Mouse (Mus musculus) gastrocnemius, adult 8-10 months (tissue): ENCODE results near the gene Nrp2. TPM values are rescaled to one million over a fixed set of nuclear protein-coding genes. Genes with fewer than 3 reads are reported as not detected.

ENCODE experiments used
- DNase-seq, 2 experiments: peaks; one replicate each; pipeline ENCODE4 v3.0.0; 2022; ENCODE audit warnings: low spot score in 2 of 2
- total RNA-seq, 4 experiments: library from RNA; stranded (reverse); gene quantifications; 2 replicates each; pipeline ENCODE4 v1.2.4; 2022

Nrp2 gene
- total RNA-seq, 4 experiments from 2014 or later: 3.3 to 4.3 (median 4.1) TPM

GRCm38 (mm10) chr1:62721706-62722187 lies 18.7 kb downstream of the Nrp2 start:
- no peak for DNase-seq

- no peak for DNase-seq
Observed at GRCm38 (mm10) chr1:62722526-62722925, 19.4 kb downstream of the Nrp2 start.

- DNase-seq: no peak
Observed at GRCm38 (mm10) chr1:62723891-62724290, 20.8 kb downstream of the Nrp2 start.

GRCm38 (mm10) chr1:62724461-62725021 lies 21.5 kb downstream of the Nrp2 start:
- DNase-seq: peak; percentile 43 to 45

- no peak for DNase-seq
Observed at GRCm38 (mm10) chr1:62725032-62725678, 22.1 kb downstream of the Nrp2 start.

GRCm38 (mm10) chr1:62727191-62727590 lies 24.1 kb downstream of the Nrp2 start:
- no peak for DNase-seq

- no peak for DNase-seq
Observed at GRCm38 (mm10) chr1:62728421-62728820, 25.3 kb downstream of the Nrp2 start.

GRCm38 (mm10) chr1:62728926-62729325 lies 25.8 kb downstream of the Nrp2 start:
- DNase-seq: no peak

- DNase-seq: no peak
Observed at GRCm38 (mm10) chr1:62729345-62730150, 26.5 kb downstream of the Nrp2 start.

- DNase-seq: no peak
Observed at GRCm38 (mm10) chr1:62732036-62732435, 29.0 kb downstream of the Nrp2 start.

GRCm38 (mm10) chr1:62734420-62734931 lies 31.4 kb downstream of the Nrp2 start:
- no peak for DNase-seq

GRCm38 (mm10) chr1:62734980-62735379 lies 31.9 kb downstream of the Nrp2 start:
- no peak for DNase-seq

GRCm38 (mm10) chr1:62735835-62736234 lies 32.8 kb downstream of the Nrp2 start:
- DNase-seq: no peak

GRCm38 (mm10) chr1:62736455-62737012 lies 33.4 kb downstream of the Nrp2 start:
- no peak for DNase-seq

GRCm38 (mm10) chr1:62738165-62738564 lies 35.1 kb downstream of the Nrp2 start:
- no peak for DNase-seq

GRCm38 (mm10) chr1:62742092-62742491 lies 39.0 kb downstream of the Nrp2 start:
- peak in 1 of 2 experiments; percentile 42 for DNase-seq

- no peak for DNase-seq
Observed at GRCm38 (mm10) chr1:62743064-62743694, 40.1 kb downstream of the Nrp2 start.

- DNase-seq: no peak
Observed at GRCm38 (mm10) chr1:62745889-62746288, 42.8 kb downstream of the Nrp2 start.

GRCm38 (mm10) chr1:62747421-62748111 lies 44.5 kb downstream of the Nrp2 start:
- no peak for DNase-seq

- DNase-seq: no peak
Observed at GRCm38 (mm10) chr1:62748361-62748760, 45.3 kb downstream of the Nrp2 start.

- no peak for DNase-seq
Observed at GRCm38 (mm10) chr1:62749716-62750115, 46.6 kb downstream of the Nrp2 start.
